Mouse (Mus musculus) 416B (cell line): ENCODE results near the gene Becn1.
A peak's percentile ranks its signal among the peaks of the same experiment; 100 is the strongest.
"Not testable (repeated sequence)": the region's sequence is repeated elsewhere in the genome, so short reads cannot be mapped to it uniquely, and the experiment has no call there.

Source experiments
- DNase-seq: peaks from one replicate; pipeline ENCODE4 v3.0.0; 2011; ENCODE audit warnings: low read depth

Becn1 gene

GRCm38 (mm10) chr11:101302004-101302798 lies at the start of gene Becn1:
Gene Becn1 (minus strand): TSS chr11:101302286.
- DNase-seq, result peak; percentile 97

- no peak for DNase-seq
These were observed 49.6 kb upstream of the Becn1 start for GRCm38 (mm10) chr11:101351721-101352111.

- no peak for DNase-seq
These were observed 49.1 kb upstream of the Becn1 start for GRCm38 (mm10) chr11:101351100-101351720.

- no peak for DNase-seq
These were observed 47.1 kb upstream of the Becn1 start for GRCm38 (mm10) chr11:101349216-101349615.

- DNase-seq, result no peak
These were observed 46.7 kb upstream of the Becn1 start for GRCm38 (mm10) chr11:101348774-101349173.

GRCm38 (mm10) chr11:101347083-101347775 lies 45.1 kb upstream of the Becn1 start:
- DNase-seq, result peak; percentile 26

- peak; percentile 61 for DNase-seq
These were observed 36.2 kb upstream of the Becn1 start for GRCm38 (mm10) chr11:101338123-101338760.

- DNase-seq, result no peak
These were observed 33.6 kb upstream of the Becn1 start for GRCm38 (mm10) chr11:101335685-101336084.

GRCm38 (mm10) chr11:101334516-101334915 lies 32.4 kb upstream of the Becn1 start:
- no peak for DNase-seq

- DNase-seq, result no peak
These were observed 31.9 kb upstream of the Becn1 start for GRCm38 (mm10) chr11:101334023-101334422.

GRCm38 (mm10) chr11:101332537-101332936 lies 30.5 kb upstream of the Becn1 start:
- no peak for DNase-seq

GRCm38 (mm10) chr11:101330961-101331360 lies 28.9 kb upstream of the Becn1 start:
- not testable (repeated sequence) for DNase-seq

GRCm38 (mm10) chr11:101330371-101330924 lies 28.4 kb upstream of the Becn1 start, which contains the start of gene Aoc3:
Gene Aoc3 (plus strand): TSS chr11:101330605.
- no peak for DNase-seq

GRCm38 (mm10) chr11:101328941-101329635 lies 27.0 kb upstream of the Becn1 start:
- no peak for DNase-seq

- DNase-seq, result no peak
These were observed 25.2 kb upstream of the Becn1 start for GRCm38 (mm10) chr11:101327311-101327710.

GRCm38 (mm10) chr11:101326147-101326546 lies 24.1 kb upstream of the Becn1 start:
- DNase-seq, result no peak

GRCm38 (mm10) chr11:101325201-101325600 lies 23.1 kb upstream of the Becn1 start:
- DNase-seq, result not testable (repeated sequence)

GRCm38 (mm10) chr11:101324763-101325162 lies 22.7 kb upstream of the Becn1 start, which contains the start of gene Aoc2:
Gene Aoc2 (plus strand): TSS chr11:101325063.
- DNase-seq, result no peak

GRCm38 (mm10) chr11:101323609-101324008 lies 21.5 kb upstream of the Becn1 start:
- peak; percentile 70 for DNase-seq

- peak; percentile 66 for DNase-seq
These were observed 14.4 kb upstream of the Becn1 start for GRCm38 (mm10) chr11:101316501-101316917.
